Mouse (Mus musculus) C2C12 (cell line): Measurements from ENCODE around the gene Ldhd.
A peak's percentile ranks its signal among the peaks of the same experiment; 100 is the strongest.

Experiments
- CTCF ChIP-seq: IDR thresholded peaks from one replicate; pipeline ENCODE4 v1.5.1; 2011; ENCODE audit not compliant: control insufficient read depth, insufficient read depth, insufficient read length
- MAX ChIP-seq: IDR thresholded peaks from one replicate; pipeline ENCODE4 v1.6.1; 2011; ENCODE audit warnings: mild to moderate bottlenecking, control low read depth

- peak; percentile 59 for TF ChIP-seq CTCF
- no peak for TF ChIP-seq MAX
These were observed 32.3 kb upstream of the Ldhd start for GRCm38 (mm10) chr8:111662473-111662872.
